Mouse (Mus musculus) retina, embryonic 14.5 days (tissue): ENCODE results near the gene Fryl.
A peak's percentile ranks its signal among the peaks of the same experiment; 100 is the strongest.

ENCODE experiments used
- DNase-seq: peaks from one replicate; pipeline ENCODE4 v3.0.0-alpha.2; 2015; ENCODE audit warnings: low spot score

Fryl gene

DNA sequence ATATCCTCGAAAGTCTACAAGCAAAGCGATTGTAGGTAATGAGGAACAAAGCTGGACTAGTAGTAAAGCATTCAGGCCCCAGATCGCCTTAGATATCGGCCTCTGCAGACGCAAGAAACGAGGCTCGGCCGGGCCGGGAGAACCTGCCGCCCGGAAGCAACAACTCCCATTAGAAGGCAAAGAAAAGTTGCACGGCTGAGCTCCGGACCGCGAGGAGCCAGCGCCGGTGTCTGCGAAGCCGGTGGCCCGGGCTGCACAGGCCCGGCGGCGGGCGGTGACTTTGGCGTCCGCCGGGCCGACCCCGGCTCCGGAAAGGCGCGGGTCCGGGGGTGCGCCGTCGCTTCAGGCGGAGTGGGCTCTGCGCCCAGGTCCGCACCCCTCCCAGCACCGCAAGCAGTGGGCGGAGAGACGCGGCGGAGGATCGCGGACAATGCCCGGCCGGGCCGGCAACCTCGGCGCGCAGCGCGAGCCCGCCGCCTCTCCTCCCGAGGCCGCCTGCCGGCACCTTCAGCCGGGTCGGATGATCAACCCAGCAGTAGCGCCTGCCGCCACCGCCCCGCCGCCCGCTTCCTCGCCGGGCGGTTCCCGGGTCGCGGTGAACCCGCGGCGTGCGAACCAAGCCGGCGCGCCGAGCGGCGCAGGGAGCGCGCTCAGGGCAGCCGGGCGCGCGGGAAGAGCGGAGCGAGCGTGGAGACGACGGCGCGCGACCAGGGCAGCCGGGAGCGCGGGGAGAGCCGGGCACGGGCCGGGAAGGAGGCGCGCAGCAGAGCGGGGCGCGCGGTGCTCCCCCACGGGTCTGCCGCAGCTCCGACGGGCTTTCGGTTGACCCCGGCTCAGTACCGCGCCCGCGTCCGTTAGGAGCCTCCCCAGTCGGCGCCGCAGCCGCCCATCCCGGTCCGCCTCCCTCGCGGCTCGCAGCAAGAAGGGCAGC is 833 bp downstream of the Fryl start:
- peak; percentile 66 for DNase-seq

- no peak for DNase-seq
Observed at GRCm38 (mm10) chr5:73254660-73255059, 1.8 kb downstream of the Fryl start.

- no peak for DNase-seq
Observed at GRCm38 (mm10) chr5:73252739-73253138, 3.7 kb downstream of the Fryl start.

- DNase-seq = no peak
Observed at GRCm38 (mm10) chr5:73249341-73249740, 7.1 kb downstream of the Fryl start.

GRCm38 (mm10) chr5:73248211-73248610 is 8.2 kb downstream of the Fryl start:
- DNase-seq = no peak

DNA sequence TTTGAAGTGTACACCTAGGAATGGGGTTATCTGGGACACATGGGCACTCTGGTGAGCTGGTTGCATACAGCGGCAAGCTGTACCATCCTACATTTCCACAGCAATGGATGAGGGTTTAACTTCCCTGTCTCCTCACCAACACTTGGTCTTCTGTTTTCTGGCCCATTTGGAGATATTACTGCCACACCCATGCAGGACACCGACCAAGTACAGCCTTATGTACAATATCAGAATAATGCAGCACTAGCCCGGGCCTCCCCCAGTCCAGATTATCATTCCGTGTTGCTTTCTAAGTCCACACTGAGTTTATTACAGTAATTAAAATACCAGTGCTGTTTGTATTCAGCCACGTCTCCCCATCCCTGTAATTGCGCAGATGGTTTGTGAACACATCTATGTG is 10.0 kb downstream of the Fryl start:
- no peak for DNase-seq

DNA sequence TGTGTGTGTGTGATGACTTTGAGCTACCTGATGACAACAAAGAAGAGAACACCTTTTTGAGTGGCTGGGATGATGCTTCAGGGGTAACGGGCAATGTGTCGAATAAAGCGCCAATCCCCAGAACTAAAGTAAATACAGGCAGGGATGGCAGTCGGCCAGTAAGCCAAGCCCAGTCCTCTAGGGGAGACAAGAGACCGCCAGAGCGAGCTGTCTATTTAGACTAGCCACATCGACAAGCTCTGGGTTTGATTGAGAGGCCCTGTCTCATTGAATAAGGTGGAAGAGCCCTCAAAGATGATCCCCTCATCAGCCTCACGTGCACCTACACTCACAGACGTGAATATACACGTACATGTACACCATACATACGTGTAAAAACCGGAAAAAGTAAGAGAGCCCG is 12.0 kb downstream of the Fryl start:
- DNase-seq = no peak

- DNase-seq = no peak
Observed at GRCm38 (mm10) chr5:73241966-73242365, 14.5 kb downstream of the Fryl start.

DNA sequence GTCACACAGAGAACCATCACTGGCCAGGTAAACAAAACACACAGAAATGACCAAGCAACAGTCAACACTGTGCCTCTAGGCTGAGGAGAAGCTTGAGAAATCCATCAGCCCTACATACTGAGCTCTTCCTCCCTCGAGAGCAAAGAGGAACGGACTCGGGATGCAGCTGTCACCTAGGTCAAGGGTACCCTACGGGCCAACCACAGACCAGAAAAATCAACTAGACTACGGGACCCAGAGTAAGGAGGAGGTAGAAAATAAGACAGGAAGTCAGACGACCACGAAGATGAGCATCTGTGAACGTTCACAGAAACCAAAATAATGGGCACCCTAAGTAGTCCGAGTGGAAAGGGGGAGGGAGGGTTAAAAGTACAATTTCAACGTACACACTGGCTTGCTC is 15.1 kb downstream of the Fryl start:
- no peak for DNase-seq

- no peak for DNase-seq
Observed at GRCm38 (mm10) chr5:73240391-73240790, 16.0 kb downstream of the Fryl start.

GRCm38 (mm10) chr5:73236894-73237334 is 19.5 kb downstream of the Fryl start:
- peak; percentile 52 for DNase-seq

DNA sequence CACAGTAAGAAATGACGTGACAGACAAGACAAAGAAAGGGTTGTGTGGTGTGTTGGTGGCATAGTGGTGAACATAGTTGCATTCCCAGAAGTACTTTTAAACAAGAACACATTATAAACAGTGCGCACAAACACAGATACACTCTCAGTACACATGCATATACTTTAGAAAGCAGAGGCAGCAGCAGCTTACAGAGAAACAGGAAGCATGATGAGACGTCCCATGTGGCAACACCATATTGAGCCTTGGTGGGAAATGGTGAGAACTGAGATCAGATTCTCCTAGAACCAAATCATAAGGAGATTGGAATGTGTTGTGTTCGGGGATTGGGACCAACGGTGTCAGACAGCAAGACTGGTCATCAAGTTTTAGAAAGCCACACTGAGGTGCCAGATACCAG is 21.2 kb downstream of the Fryl start:
- no peak for DNase-seq

GRCm38 (mm10) chr5:73233018-73233881 is 23.2 kb downstream of the Fryl start:
- DNase-seq = no peak

DNA sequence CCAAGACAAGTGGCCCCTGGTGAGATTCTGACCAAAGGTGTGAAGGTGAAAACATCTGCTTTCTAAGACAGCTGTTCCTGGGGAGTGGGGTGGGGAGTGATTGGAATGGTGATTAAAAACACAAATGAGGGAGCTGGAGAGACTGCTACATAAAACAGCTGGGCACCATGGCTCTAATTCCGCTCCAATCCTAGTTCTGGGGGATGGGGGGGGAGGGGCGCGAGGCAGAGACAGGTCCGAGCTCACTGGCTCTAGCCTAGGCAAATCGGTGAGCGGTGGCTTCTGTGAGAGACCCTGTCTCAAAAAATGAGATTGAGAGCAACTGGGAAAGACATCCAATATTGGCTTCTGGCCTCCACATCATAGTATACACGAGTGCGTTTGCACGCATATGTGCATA is 24.2 kb downstream of the Fryl start:
- DNase-seq = no peak

- no peak for DNase-seq
Observed at GRCm38 (mm10) chr5:73231835-73232234, 24.6 kb downstream of the Fryl start.

DNA sequence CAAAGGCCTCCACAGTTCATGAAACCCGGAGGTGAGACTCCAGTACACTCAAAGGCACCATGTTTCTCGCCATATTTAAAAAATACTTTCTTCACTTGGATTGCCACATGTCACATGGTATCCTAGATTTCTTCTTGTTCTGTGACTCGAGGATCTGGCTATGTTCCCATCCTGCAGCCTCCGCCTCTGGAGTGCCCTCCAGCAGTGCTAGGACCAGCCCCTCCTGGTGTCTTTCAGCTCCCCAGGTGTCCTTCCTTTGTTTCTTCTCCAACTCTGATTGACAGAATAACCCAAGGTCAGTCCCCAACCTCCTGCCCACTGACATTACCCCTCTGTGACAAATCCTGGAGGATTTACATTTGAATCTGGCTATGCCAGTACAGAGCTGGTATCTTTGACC is 26.2 kb downstream of the Fryl start:
- DNase-seq = no peak

DNA sequence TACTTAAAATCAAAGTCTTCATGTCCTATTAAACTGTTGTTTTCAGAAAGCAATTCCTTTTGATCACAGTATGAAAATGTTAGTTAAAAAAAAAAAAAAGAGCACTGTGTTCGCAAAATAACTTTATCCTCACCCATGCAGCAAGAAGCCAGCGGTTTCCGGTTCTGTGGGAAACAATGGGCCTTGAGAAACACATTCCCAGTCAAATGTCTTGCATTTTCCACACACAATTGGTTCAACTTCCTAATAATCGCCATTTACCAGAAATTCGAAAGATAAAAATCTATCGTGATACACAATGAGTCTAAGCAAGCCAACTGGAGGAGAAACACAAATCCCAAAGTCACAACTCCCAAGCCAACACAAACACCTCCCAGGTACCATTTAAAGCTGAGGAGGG is 27.0 kb downstream of the Fryl start:
- DNase-seq = no peak

- DNase-seq = no peak
Observed at GRCm38 (mm10) chr5:73228291-73229049, 27.9 kb downstream of the Fryl start.

DNA sequence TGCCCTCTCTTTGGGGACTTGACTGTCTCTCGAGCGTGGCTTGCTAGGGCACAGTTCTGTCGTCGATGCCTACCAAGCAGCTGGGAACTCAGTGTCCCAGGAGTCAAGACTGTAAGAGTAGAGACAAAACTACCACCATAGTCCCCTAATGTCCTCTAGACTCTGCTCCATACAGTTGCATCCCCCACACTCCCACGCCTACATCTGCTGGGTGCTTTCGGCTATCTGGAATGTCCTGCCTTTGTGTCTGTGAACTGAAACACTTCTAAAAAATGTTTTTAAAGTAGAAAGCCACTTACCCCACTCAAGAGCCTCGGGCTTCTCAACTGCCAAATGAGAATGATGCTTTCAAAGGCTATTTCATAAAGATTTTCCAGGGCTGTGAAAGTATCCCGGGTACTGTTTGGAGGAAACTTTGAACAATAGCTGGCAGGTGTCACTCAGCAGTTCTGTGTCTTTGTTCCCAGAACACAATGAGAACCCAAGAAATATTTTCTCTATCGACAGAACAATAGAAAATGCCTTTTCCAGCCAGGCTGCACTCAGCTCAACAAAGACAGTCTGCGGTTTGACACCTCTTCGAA is 28.8 kb downstream of the Fryl start:
- no peak for DNase-seq

DNA sequence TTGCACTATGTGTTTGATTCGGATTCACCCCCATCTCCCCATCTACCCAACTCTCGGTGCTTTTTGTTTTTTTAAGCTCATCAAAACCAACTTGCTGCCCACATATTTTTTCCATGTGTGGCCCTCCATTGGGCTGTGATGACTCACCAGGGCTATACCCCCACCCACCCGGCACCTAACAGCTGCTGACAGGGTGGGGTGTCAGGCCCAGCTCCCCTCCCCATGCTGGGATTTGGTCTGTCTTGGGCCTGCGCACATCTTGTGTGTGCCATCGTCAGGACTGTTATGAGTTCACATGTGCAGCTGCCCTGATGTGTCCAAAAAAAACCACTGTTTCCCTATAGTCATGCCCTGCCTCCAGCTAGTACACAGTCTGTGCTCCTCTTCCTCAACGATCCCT is 33.4 kb downstream of the Fryl start:
- DNase-seq = no peak

GRCm38 (mm10) chr5:73222397-73222796 is 34.0 kb downstream of the Fryl start:
- DNase-seq = peak; percentile 64

DNA sequence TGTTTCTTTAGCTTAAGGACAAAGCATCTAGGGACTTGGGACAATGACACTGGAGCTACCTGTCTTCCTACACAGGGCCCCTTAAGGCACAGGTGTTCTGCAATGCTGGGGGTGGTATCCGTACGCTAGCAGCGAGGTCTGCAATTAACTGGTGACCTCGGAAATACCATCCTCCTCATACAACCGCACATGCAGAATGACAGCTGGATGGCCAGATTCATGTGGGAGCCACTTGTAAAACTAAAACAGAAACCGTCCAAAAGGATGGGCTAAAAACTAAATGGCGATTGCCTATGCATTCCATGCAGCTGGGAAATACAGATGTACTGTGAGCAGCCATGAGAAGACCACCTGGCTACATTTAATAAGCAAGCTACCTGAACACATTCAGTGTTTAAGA is 34.6 kb downstream of the Fryl start:
- DNase-seq = no peak
